Mouse (Mus musculus) CD4-positive helper T cell, adult 2 months (primary cell): ENCODE measurements around the gene Marcksl1.
"Not testable (repeated sequence)": the region's sequence is repeated elsewhere in the genome, so short reads cannot be mapped to it uniquely, and the experiment has no call there.

Experiments used
- DNase-seq: peaks from one replicate; pipeline ENCODE4 v3.0.0-alpha.2; 2012; ENCODE audit warnings: low read depth, missing footprints, low spot score

The Marcksl1 gene

GRCm38 (mm10) chr4:129509650-129510049, 3.7 kb upstream of the Marcksl1 start:
- no peak for DNase-seq

- no peak for DNase-seq
Measured at GRCm38 (mm10) chr4:129510723-129511412, 2.5 kb upstream of the Marcksl1 start.

GRCm38 (mm10) chr4:129511413-129512096, 1.8 kb upstream of the Marcksl1 start:
- no peak for DNase-seq

GRCm38 (mm10) chr4:129513891-129514290, 510 bp downstream of the Marcksl1 start:
- no peak for DNase-seq

GRCm38 (mm10) chr4:129514300-129514898, 1.0 kb downstream of the Marcksl1 start:
- DNase-seq, result peak; percentile 77

GRCm38 (mm10) chr4:129516925-129517324, 3.5 kb downstream of the Marcksl1 start:
- no peak for DNase-seq

GRCm38 (mm10) chr4:129518519-129518918, 5.1 kb downstream of the Marcksl1 start:
- DNase-seq, result no peak

- DNase-seq, result peak; percentile 35
Measured at GRCm38 (mm10) chr4:129525338-129525737, 12.0 kb downstream of the Marcksl1 start.

- DNase-seq, result no peak
Measured at GRCm38 (mm10) chr4:129525889-129526288, 12.5 kb downstream of the Marcksl1 start.

- not testable (repeated sequence) for DNase-seq
Measured at GRCm38 (mm10) chr4:129528901-129529300, 15.5 kb downstream of the Marcksl1 start.

- DNase-seq, result peak; percentile 55
Measured at GRCm38 (mm10) chr4:129540012-129540411, 26.6 kb downstream of the Marcksl1 start.

- DNase-seq, result peak; percentile 51
Measured at GRCm38 (mm10) chr4:129541868-129542591, 28.6 kb downstream of the Marcksl1 start.

GRCm38 (mm10) chr4:129542592-129543141, 29.3 kb downstream of the Marcksl1 start, which contains the start of gene Hdac1:
Gene Hdac1, minus strand, starts transcription at chr4:129542713.
- peak; percentile 96 for DNase-seq

- DNase-seq, result no peak
Measured at GRCm38 (mm10) chr4:129544106-129544505, 30.7 kb downstream of the Marcksl1 start.

- not testable (repeated sequence) for DNase-seq
Measured at GRCm38 (mm10) chr4:129547631-129548030, 34.2 kb downstream of the Marcksl1 start.

- DNase-seq, result peak; percentile 73
Measured at GRCm38 (mm10) chr4:129549306-129549705, 35.9 kb downstream of the Marcksl1 start.

GRCm38 (mm10) chr4:129550295-129550694, 36.9 kb downstream of the Marcksl1 start:
- DNase-seq, result no peak

GRCm38 (mm10) chr4:129554512-129554911, 41.1 kb downstream of the Marcksl1 start:
- DNase-seq, result not testable (repeated sequence)

GRCm38 (mm10) chr4:129555421-129555861, 42.1 kb downstream of the Marcksl1 start:
- no peak for DNase-seq

- DNase-seq, result no peak
Measured at GRCm38 (mm10) chr4:129555862-129556531, 42.6 kb downstream of the Marcksl1 start.
